Mouse (Mus musculus): ENCODE data around the gene Sall2. TPM values are rescaled to one million over a fixed set of nuclear protein-coding genes. Genes with fewer than 3 reads are reported as not detected.
"Not testable (repeated sequence)": the region's sequence is repeated elsewhere in the genome, so short reads cannot be mapped to it uniquely, and the experiment has no call there.

Gene Sall2
- polyA plus RNA-seq, 1 experiment from 2014 or later: 47.5 TPM

DNA sequence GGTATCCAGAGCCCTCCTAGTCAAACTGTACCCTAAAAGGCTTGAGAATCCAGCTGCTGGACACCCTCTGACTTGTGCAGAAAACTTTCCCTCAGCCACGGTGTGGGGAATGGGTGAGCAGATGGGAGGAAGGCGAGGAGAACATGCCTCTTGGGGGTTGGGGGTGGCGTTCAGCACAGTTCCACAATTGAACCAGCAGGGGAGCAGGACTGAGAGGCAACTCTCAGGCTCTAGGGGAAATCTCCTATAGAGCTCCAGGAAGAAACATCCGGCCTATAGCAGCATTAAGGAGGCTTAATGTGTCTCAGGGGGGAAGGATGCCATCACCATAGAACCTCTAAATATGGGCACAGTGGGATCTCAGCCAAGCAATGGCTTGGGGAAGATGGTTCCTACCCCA, 2.7 kb downstream of the Sall2 start:
- H3K27ac ChIP-seq: no peak overlapping the region
- WGBS: 1% methylated on average over 4 of the region's 4 CpGs
- no peaks in the 10 kb centered on the region for H3K9me3 ChIP-seq (ENCODE audit: control insufficient read depth, low read length)
- H3K36me3 ChIP-seq (replicated peaks; ENCODE audit: control insufficient read depth, insufficient read depth): no peaks in the 10 kb centered on the region
- no peak for DNase-seq (ENCODE audit: low spot score)
- H3K4me1 ChIP-seq (replicated peaks; ENCODE audit: control insufficient read depth, insufficient read depth, low read length): peaks cover 10% of the 10 kb centered on the region; the same call in 1 of the 2 replicates
- no peak overlapping the region for H3K9ac ChIP-seq
- no peaks in the 10 kb centered on the region for H3K27me3 ChIP-seq (ENCODE audit: control insufficient read depth, insufficient read depth, low read length)
- H3K4me2 ChIP-seq (replicated peaks): peak overlapping the region; percentile 72
- H3K4me3 ChIP-seq (replicated peaks; ENCODE audit: low read length): no peak overlapping the region
- peak; percentile 57; the same call in 1 of the 2 replicates for ATAC-seq (ENCODE audit: low FRiP score)

DNA sequence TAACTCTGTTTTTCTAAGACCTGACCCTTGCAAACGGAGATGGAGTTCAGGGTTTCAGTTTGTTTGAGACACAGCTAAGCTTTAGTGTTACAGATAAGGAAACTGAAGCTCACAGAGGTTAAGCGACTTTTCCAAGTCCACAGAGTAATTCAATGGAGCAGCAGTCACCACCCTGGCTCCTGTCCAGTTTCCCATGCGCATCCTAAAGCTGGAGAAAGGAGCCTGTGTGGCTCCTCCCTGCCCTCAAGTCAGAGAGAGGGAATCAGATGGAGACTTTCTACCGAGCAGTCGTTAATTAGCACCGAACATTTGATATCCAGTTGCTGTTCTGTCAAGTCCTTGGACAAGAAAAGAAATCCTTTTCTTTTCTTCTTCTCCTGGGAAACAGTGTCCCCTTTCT, 9.2 kb downstream of the Sall2 start:
- Histone ChIP-seq H3K4me3 (replicated peaks; ENCODE audit: low read length) (no peak overlapping the region), H3K9ac (no peak overlapping the region), H3K4me2 (replicated peaks) (no peak overlapping the region), H3K27me3 (ENCODE audit: control insufficient read depth, insufficient read depth, low read length) (no peaks in the 10 kb centered on the region), H3K27ac (no peak overlapping the region), H3K36me3 (replicated peaks; ENCODE audit: control insufficient read depth, insufficient read depth) (peaks cover 6% of the 10 kb centered on the region), H3K9me3 (ENCODE audit: control insufficient read depth, low read length) (no peaks in the 10 kb centered on the region), H3K4me1 (replicated peaks; ENCODE audit: control insufficient read depth, insufficient read depth, low read length) (peaks cover 17% of the 10 kb centered on the region)
- DNase-seq (ENCODE audit: low spot score): no peak
- no peak for ATAC-seq (ENCODE audit: low FRiP score)
- WGBS: 57% methylated on average over 6 of the region's 6 CpGs

DNA sequence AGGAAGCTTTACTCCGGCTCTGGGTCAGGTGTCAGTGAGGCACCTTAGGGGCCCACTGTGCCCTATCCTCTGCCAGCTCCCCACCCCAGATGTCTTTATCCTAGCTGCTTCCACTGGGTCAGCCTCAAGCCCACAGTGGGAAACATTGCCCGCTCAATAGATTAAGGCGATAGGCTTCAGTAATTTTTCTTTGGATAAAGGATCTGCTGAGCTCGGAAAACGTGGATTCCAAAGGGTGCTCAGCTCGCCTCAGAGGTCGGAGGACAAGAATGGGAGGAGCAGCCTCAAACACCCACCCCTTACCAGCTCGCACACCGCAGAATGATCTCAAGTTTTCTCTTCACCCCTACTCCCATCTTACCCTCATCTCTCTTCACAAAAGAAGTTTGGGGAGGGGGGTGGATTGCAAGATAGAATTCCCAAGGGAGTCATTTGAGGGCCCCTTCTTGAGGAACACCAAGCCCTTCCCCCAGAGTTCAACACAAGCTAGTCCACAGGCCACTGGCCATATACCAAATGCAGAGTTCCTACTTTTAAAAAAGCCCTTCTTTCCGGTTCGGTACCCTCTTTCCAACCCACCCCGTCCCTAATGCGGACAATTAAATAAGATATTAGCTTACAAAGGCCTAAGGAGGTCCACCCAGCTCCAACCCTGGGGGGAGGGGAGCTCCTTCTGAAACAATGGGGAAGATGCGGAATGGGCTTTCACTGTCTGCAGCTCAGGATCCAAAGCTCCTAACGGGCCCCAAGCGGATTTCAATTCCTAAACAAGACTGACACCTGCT, 11.9 kb downstream of the Sall2 start:
- DNase-seq (ENCODE audit: low spot score): peak; percentile 69
- H3K9me3 ChIP-seq (ENCODE audit: control insufficient read depth, low read length): no peaks in the 10 kb centered on the region
- peak overlapping the region; percentile 77 for H3K9ac ChIP-seq
- H3K4me1 ChIP-seq (replicated peaks; ENCODE audit: control insufficient read depth, insufficient read depth, low read length): peaks cover 44% of the 10 kb centered on the region
- peak overlapping the region; percentile 91 for H3K4me2 ChIP-seq (replicated peaks)
- 2% methylated on average over 16 of the region's 16 CpGs for WGBS
- peak overlapping the region; percentile 96 for H3K27ac ChIP-seq
- peak; percentile 67 for ATAC-seq (ENCODE audit: low FRiP score)
- peak overlapping the region; percentile 58 for H3K4me3 ChIP-seq (replicated peaks; ENCODE audit: low read length)
- no peaks in the 10 kb centered on the region for H3K27me3 ChIP-seq (ENCODE audit: control insufficient read depth, insufficient read depth, low read length)
- H3K36me3 ChIP-seq (replicated peaks; ENCODE audit: control insufficient read depth, insufficient read depth): peaks cover 34% of the 10 kb centered on the region

DNA sequence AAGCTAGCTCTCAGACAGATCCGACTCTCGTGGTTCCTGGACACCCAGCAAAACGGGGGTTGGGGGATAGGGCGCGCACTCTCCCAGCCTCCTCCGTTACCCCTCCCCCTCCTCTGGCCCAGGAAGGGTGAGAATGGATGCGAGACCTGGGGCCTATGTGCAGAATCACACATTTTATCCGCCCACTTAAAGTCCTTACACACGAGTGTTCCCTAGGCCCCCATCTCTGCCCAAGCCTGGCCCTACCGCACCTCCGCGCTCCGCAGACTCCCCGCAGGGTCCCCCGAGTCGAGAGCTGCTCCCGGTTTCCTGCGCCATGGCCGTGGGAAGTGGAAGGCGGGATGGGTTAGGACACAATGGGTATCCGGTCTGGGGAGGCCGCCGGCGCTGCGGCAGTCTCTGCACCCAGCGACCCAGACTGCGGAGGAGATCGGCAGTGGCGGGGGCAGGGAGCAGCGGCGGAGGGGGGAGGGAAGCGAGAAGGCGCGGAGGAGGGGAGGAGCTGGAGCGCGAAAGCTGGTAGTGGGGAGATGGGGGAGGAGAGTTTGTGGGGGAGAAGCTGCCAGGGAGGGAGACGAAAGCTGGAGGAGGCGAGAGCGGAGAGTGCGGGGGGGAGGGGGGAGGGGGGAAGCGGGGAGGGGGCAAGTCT, 12.6 kb downstream of the Sall2 start:
- DNase-seq (ENCODE audit: low spot score) (peak; percentile 74), ATAC-seq (ENCODE audit: low FRiP score) (peak; percentile 89)
- Histone ChIP-seq H3K27me3 (ENCODE audit: control insufficient read depth, insufficient read depth, low read length) (no peaks in the 10 kb centered on the region), H3K4me2 (replicated peaks) (peak overlapping the region; percentile 91), H3K27ac (peak overlapping the region; percentile 96), H3K4me3 (replicated peaks; ENCODE audit: low read length) (peak overlapping the region; percentile 58), H3K4me1 (replicated peaks; ENCODE audit: control insufficient read depth, insufficient read depth, low read length) (peaks cover 49% of the 10 kb centered on the region), H3K9me3 (ENCODE audit: control insufficient read depth, low read length) (no peaks in the 10 kb centered on the region), H3K9ac (peak overlapping the region; percentile 77), H3K36me3 (replicated peaks; ENCODE audit: control insufficient read depth, insufficient read depth) (peaks cover 40% of the 10 kb centered on the region)
- WGBS: under 1% methylated on average over 28 of the region's 41 CpGs

DNA sequence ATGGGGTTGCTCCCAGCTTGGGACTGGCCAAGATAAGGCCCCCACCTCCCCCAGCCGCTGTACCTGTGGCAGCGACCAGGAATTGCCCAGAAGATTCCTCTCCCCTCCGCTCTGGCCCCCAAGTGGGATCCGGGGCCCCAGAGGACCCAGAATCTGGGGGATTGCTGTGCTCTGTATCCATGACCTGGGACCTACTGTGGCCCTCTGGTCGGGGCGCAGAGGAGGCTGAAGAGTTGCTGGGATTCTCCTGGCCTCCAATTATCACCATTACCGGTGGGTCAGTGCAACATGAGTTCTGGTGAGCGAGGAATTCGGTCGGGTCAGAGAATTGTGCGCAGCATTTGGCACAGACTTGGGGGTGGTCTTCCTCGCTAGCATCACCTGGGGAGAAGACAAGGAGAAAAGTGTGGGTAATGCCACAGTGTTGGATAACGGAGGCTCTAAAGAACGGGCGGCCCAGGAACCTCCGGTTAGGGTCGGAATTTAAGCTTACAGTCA, 13.2 kb downstream of the Sall2 start:
- peaks cover 46% of the 10 kb centered on the region for H3K36me3 ChIP-seq (replicated peaks; ENCODE audit: control insufficient read depth, insufficient read depth)
- DNase-seq (ENCODE audit: low spot score) (no peak), ATAC-seq (ENCODE audit: low FRiP score) (peak; percentile 2; the same call in 1 of the 2 replicates)
- no peaks in the 10 kb centered on the region for H3K9me3 ChIP-seq (ENCODE audit: control insufficient read depth, low read length)
- H3K4me3 ChIP-seq (replicated peaks; ENCODE audit: low read length): peak overlapping the region; percentile 58
- peaks cover 53% of the 10 kb centered on the region for H3K4me1 ChIP-seq (replicated peaks; ENCODE audit: control insufficient read depth, insufficient read depth, low read length)
- peak overlapping the region; percentile 91 for H3K4me2 ChIP-seq (replicated peaks)
- peak overlapping the region; percentile 96 for H3K27ac ChIP-seq
- H3K9ac ChIP-seq: peak overlapping the region; percentile 77
- 6% methylated on average over 17 of the region's 17 CpGs for WGBS
- H3K27me3 ChIP-seq (ENCODE audit: control insufficient read depth, insufficient read depth, low read length): no peaks in the 10 kb centered on the region

DNA sequence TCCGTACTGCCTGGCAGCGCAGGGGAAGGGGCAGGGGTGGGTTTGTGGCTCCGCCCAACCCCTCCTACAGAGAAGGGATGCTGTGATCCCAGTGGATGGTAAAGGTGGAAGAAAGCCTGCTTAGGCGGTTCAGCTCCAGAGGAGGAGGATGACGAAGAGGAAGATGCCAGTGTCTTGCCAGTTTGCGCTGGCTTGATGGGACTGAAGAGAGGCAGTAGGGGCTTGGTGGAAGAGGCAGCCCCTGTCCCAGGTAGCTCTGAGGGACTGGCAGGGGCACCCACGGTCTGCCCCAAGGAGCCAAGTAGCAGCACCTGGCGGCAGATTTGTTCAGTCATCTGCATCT, 13.8 kb downstream of the Sall2 start:
- Histone ChIP-seq H3K4me1 (replicated peaks; ENCODE audit: control insufficient read depth, insufficient read depth, low read length) (peaks cover 53% of the 10 kb centered on the region), H3K27ac (no peak overlapping the region), H3K4me2 (replicated peaks) (peak overlapping the region; percentile 91), H3K9me3 (ENCODE audit: control insufficient read depth, low read length) (no peaks in the 10 kb centered on the region), H3K36me3 (replicated peaks; ENCODE audit: control insufficient read depth, insufficient read depth) (peaks cover 47% of the 10 kb centered on the region), H3K27me3 (ENCODE audit: control insufficient read depth, insufficient read depth, low read length) (no peaks in the 10 kb centered on the region), H3K4me3 (replicated peaks; ENCODE audit: low read length) (peak overlapping the region; percentile 58), H3K9ac (peak overlapping the region; percentile 77)
- no peak for DNase-seq (ENCODE audit: low spot score)
- ATAC-seq (ENCODE audit: low FRiP score): no peak
- 53% methylated on average over 8 of the region's 8 CpGs for WGBS

DNA sequence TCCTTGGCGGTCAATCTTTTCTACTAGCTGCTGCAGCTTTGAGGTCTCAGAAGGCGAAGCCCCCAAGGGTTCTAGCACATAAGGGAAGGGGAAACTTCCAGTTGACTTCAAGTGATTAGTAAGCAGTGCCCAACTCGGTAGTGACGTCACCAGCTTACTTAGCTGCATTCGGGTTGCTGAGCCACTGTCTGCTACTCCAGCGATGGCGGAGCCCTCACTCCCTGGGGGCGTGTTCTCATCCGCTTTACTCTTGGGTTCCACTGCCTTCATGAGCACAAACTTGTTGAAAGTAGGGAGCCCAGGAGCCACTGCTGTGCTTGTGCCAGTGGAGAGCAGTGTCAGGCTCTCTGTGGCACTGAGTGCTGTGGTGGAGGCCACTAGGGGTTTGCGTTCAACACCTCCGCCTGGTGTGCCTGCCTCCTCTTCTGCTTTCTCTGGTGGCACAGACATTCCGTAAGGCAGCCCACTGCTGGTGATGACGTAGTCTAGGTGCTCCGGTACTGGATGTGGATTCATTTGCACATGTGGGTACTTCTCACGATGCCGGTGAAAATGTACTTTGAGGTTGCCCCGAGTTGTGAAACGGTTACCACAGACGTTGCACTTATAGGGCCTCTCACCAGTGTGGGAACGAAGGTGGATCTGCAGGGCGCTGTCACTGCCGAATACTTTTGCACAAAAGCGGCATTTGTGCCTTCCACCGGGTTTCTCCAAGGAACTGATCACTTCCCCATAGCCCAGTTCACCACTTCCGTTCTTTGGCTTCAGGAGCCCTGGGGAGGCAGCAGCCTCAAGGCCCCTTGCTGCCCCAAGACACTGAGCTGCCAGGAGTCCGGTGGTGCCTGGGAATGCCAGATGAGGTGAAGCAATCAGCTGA, 14.4 kb downstream of the Sall2 start:
- Histone ChIP-seq H3K4me1 (replicated peaks; ENCODE audit: control insufficient read depth, insufficient read depth, low read length) (peaks cover 53% of the 10 kb centered on the region), H3K27ac (no peak overlapping the region), H3K4me2 (replicated peaks) (peak overlapping the region; percentile 91), H3K36me3 (replicated peaks; ENCODE audit: control insufficient read depth, insufficient read depth) (peaks cover 51% of the 10 kb centered on the region), H3K9me3 (ENCODE audit: control insufficient read depth, low read length) (no peaks in the 10 kb centered on the region), H3K9ac (peak overlapping the region; percentile 77; the same call in 1 of the 2 replicates), H3K27me3 (ENCODE audit: control insufficient read depth, insufficient read depth, low read length) (no peaks in the 10 kb centered on the region), H3K4me3 (replicated peaks; ENCODE audit: low read length) (peak overlapping the region; percentile 58)
- no peak for ATAC-seq (ENCODE audit: low FRiP score)
- 82% methylated on average over 26 of the region's 26 CpGs for WGBS
- DNase-seq (ENCODE audit: low spot score): no peak

DNA sequence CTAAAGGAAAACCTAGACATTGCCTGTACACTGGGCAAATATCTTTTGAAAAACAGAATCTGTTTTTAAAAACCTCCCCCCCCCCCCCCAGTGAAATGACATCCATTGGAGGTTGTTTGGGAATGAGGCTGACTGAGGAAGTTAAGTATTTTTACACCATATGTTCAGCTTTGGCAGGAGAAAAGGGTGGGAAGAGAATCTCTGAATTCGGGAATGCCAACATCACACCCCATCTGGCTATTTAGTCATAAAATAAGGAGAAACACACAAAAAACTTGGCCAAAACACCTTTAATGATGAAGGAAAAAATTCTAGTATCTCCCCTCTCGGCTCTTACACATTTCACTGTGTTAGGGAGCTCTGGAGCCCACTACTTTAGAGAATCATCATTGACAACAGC, 17.7 kb downstream of the Sall2 start:
- Histone ChIP-seq H3K4me2 (replicated peaks) (peak overlapping the region; percentile 91), H3K27ac (no peak overlapping the region), H3K9ac (no peak overlapping the region), H3K9me3 (ENCODE audit: control insufficient read depth, low read length) (no peaks in the 10 kb centered on the region), H3K4me3 (replicated peaks; ENCODE audit: low read length) (no peak overlapping the region), H3K27me3 (ENCODE audit: control insufficient read depth, insufficient read depth, low read length) (no peaks in the 10 kb centered on the region), H3K36me3 (replicated peaks; ENCODE audit: control insufficient read depth, insufficient read depth) (peaks cover 57% of the 10 kb centered on the region), H3K4me1 (replicated peaks; ENCODE audit: control insufficient read depth, insufficient read depth, low read length) (peaks cover 46% of the 10 kb centered on the region)
- 87% methylated on average over 2 of the region's 2 CpGs for whole genome bisulfite sequencing
- no peak for ATAC-seq (ENCODE audit: low FRiP score)
- no peak for DNase-seq (ENCODE audit: low spot score)

DNA sequence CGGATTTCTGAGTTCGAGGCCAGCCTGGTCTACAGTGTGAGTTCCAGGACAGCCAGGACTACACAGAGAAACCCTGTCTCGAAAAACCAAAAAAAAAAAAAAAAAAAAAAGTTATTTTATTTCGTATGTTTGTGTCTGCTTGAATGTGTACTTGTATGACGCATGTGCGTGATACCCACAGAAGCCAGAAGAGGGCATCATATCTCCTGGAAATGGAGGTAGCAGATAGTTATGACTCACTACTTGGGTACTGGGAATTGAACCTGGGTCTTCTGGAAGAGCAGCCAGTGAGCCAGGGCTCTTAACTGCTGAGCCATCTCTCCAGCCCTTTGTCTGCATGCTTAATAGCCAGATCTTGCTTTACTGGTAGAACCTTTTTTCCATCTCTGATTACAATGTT, 18.2 kb downstream of the Sall2 start:
- H3K27ac ChIP-seq; H3K4me3 ChIP-seq (replicated peaks; ENCODE audit: low read length); H3K9ac ChIP-seq; ATAC-seq (ENCODE audit: low FRiP score); H3K4me2 ChIP-seq (replicated peaks); DNase-seq (ENCODE audit: low spot score); H3K9me3 ChIP-seq (ENCODE audit: control insufficient read depth, low read length); H3K27me3 ChIP-seq (ENCODE audit: control insufficient read depth, insufficient read depth, low read length): not testable (repeated sequence)
- peaks cover 46% of the 10 kb centered on the region for H3K4me1 ChIP-seq (replicated peaks; ENCODE audit: control insufficient read depth, insufficient read depth, low read length)
- WGBS: 95% methylated on average over 5 of the region's 6 CpGs
- H3K36me3 ChIP-seq (replicated peaks; ENCODE audit: control insufficient read depth, insufficient read depth): peaks cover 57% of the 10 kb centered on the region

Measured in hindbrain, embryonic 14.5 days (tissue).